ENCODE assay signal across 8 mouse cellular contexts in genomic region chr13:51756563-51756962, GRCm38 (mm10). TPM values are rescaled to one million over a fixed set of nuclear protein-coding genes. Genes with fewer than 3 reads are reported as not detected.
DNase-seq lines count a peak whose midpoint lies in the region; ATAC-seq and TF ChIP-seq lines count a peak whose summit lies in the region.

No protein-coding gene starts in this region.

- peak; percentile 64 for ATAC-seq in erythroblast, adult 5-6 weeks (replicated peaks; ENCODE audit: low FRiP score, poor library complexity, severe bottlenecking)

- DNase-seq in cerebellum, adult 2 months, result no peak
- DNase-seq in cerebellum, postnatal 36 days, result no peak
- DNase-seq in A20 (ENCODE audit: low read depth, low spot score), result peak; percentile 83
- peak; percentile 59 for DNase-seq in lung, postnatal 25 days (ENCODE audit: low spot score)
- DNase-seq in left cerebral cortex, adult 9 months (ENCODE audit: low spot score in 2 of 2), result no peak
- no peak for DNase-seq in testis, postnatal 14 days (ENCODE audit: low spot score)
- no peak for DNase-seq in urinary bladder, postnatal 36 days (ENCODE audit: low spot score in 2 of 2)

- no peak overlapping the region for H3K4me3 ChIP-seq in cerebellum, adult 2 months (replicated peaks; ENCODE audit: insufficient read depth, low read depth, low read length)

- TF ChIP-seq CTCF in cerebellum, adult 2 months (IDR thresholded peaks at IDR 0.05; ENCODE audit: borderline replicate concordance, insufficient read depth, low read depth, low read length), result no peak

- no peaks in the 10 kb centered on the region for H3K27me3 ChIP-seq in cerebellum, adult 2 months (ENCODE audit: control insufficient read depth, insufficient read depth, low read length)

- 36% methylated on average over 3 of the region's 3 CpGs for WGBS in cerebellum, adult 2 months

- peak overlapping the region; percentile 4; the same call in 1 of the 2 replicates for H3K27ac ChIP-seq in cerebellum, adult 2 months (ENCODE audit: insufficient read depth, low read length)

- no peak for TF ChIP-seq POLR2A in cerebellum, adult 2 months (IDR thresholded peaks at IDR 0.05; ENCODE audit: borderline replicate concordance, insufficient read depth, low read length)

- peaks cover 46% of the 10 kb centered on the region for H3K4me1 ChIP-seq in cerebellum, adult 2 months (ENCODE audit: control insufficient read depth, insufficient read depth, low read length)

RNA-seq across cellular contexts. Expression of gene Sema4d, which starts 37.0 kb away (rescaled TPM):
- 111 and 116 TPM in 2 replicates for polyA plus RNA-seq in cerebellum, adult 2 months (2012; rRNA removed)
- 14.8 and 18.8 TPM in 2 replicates for total RNA-seq in erythroblast, adult 5-6 weeks (2015; ENCODE audit: low replicate concordance)
- total RNA-seq in erythroblast, adult 5-6 weeks (2017; ENCODE audit: low replicate concordance), result 6.5 and 7.1 TPM in 2 replicates

Comparison
In these comparisons a context has a peak if more than half of its experiments do, and no peak if none do; other contexts are left out.
1. DNase-seq: peak in A20 (single experiment) and lung, postnatal 25 days (single experiment); none in cerebellum, adult 2 months (0 of 2), cerebellum, postnatal 36 days (0 of 2), left cerebral cortex, adult 9 months (0 of 2), testis, postnatal 14 days (single experiment) and urinary bladder, postnatal 36 days (0 of 2).